Mouse (Mus musculus): ENCODE measurements around the gene Mitd1. TPM values are rescaled to one million over a fixed set of nuclear protein-coding genes. Genes with fewer than 3 reads are reported as not detected.
A peak's percentile ranks its signal among the peaks of the same experiment; 100 is the strongest.

Gene Mitd1
- polyA plus RNA-seq (2015; fragmentation: Nextera tagmentation; extraction: Ambion mirVana), result 23.7 and 28.3 TPM in 2 replicates

- no peaks in the 10 kb centered on the region for H3K9me3 ChIP-seq
- under 1% methylated on average over 41 of the region's 41 CpGs for WGBS
- H3K36me3 ChIP-seq, result peaks cover 16% of the 10 kb centered on the region
- H3K4me2 ChIP-seq, result peak within 1 kb of the TSS; percentile 64
- H3K4me3 ChIP-seq, result peak within 1 kb of the TSS; percentile 66
- no peaks in the 10 kb centered on the region for H3K27me3 ChIP-seq
- H3K4me1 ChIP-seq, result peaks cover 18% of the 10 kb centered on the region
- peak within 1 kb of the TSS; percentile 66 for H3K9ac ChIP-seq
- ATAC-seq (ENCODE audit: borderline replicate concordance, extremely low read depth, low FRiP score, low TSS enrichment), result peak; percentile 90
- H3K27ac ChIP-seq, result peak within 1 kb of the TSS; percentile 80
These were observed at the start of gene Mitd1, which contains the start of gene Mrpl30 for GRCm38 (mm10) chr1:37890025-37890652. Gene Mitd1, minus strand, starts transcription at chr1:37890411. Gene Mrpl30, plus strand, starts transcription at chr1:37890477.

GRCm38 (mm10) chr1:37931806-37932205 is 41.6 kb upstream of the Mitd1 start:
- H3K36me3 ChIP-seq, result no peaks in the 10 kb centered on the region
- H3K9me3 ChIP-seq, result no peaks in the 10 kb centered on the region
- ATAC-seq (ENCODE audit: borderline replicate concordance, extremely low read depth, low FRiP score, low TSS enrichment), result peak; percentile 55
- 7% methylated on average over 3 of the region's 3 CpGs for WGBS
- no peak overlapping the region for H3K4me3 ChIP-seq
- no peaks in the 10 kb centered on the region for H3K4me1 ChIP-seq
- H3K4me2 ChIP-seq, result no peak overlapping the region
- H3K27me3 ChIP-seq, result no peaks in the 10 kb centered on the region
- no peak overlapping the region for H3K9ac ChIP-seq
- H3K27ac ChIP-seq, result no peak overlapping the region

- no peaks in the 10 kb centered on the region for H3K36me3 ChIP-seq
- no peak overlapping the region for H3K4me3 ChIP-seq
- no peak overlapping the region for H3K27ac ChIP-seq
- WGBS, result 67% methylated on average over 8 of the region's 8 CpGs
- no peak overlapping the region for H3K4me2 ChIP-seq
- no peaks in the 10 kb centered on the region for H3K9me3 ChIP-seq
- H3K27me3 ChIP-seq, result no peaks in the 10 kb centered on the region
- no peak for ATAC-seq (ENCODE audit: borderline replicate concordance, extremely low read depth, low FRiP score, low TSS enrichment)
- H3K9ac ChIP-seq, result no peak overlapping the region
- H3K4me1 ChIP-seq, result no peaks in the 10 kb centered on the region
These were observed 35.8 kb upstream of the Mitd1 start for GRCm38 (mm10) chr1:37925971-37926370.

DNA sequence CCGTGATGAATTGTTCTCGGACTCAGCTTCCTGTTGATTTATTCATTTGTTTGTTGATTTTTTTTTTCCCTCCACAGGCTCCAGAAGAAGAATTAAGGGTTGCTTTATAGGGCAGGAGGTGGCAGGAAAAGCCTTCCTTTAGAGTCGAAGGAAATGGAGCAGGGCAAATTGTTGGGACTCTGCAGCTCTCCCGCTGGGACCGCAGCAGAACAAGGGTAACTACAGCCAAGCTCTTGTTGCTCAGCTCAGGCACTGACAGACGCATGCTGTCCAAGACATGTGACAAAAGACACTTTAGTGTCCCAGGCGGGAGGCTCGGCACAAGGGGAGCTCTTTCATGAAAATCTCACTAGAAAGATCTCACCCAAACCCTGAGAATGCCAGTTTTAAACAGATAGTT is 32.3 kb upstream of the Mitd1 start:
- no peak overlapping the region for H3K4me3 ChIP-seq
- no peaks in the 10 kb centered on the region for H3K9me3 ChIP-seq
- H3K36me3 ChIP-seq, result no peaks in the 10 kb centered on the region
- ATAC-seq (ENCODE audit: borderline replicate concordance, extremely low read depth, low FRiP score, low TSS enrichment), result no peak
- H3K27me3 ChIP-seq, result no peaks in the 10 kb centered on the region
- no peak overlapping the region for H3K4me2 ChIP-seq
- no peaks in the 10 kb centered on the region for H3K4me1 ChIP-seq
- H3K9ac ChIP-seq, result no peak overlapping the region
- H3K27ac ChIP-seq, result no peak overlapping the region
- 44% methylated on average over 8 of the region's 8 CpGs for WGBS

- WGBS, result 59% methylated on average over 6 of the region's 6 CpGs
- no peaks in the 10 kb centered on the region for H3K4me1 ChIP-seq
These were observed 27.9 kb upstream of the Mitd1 start for GRCm38 (mm10) chr1:37918096-37918495.

DNA sequence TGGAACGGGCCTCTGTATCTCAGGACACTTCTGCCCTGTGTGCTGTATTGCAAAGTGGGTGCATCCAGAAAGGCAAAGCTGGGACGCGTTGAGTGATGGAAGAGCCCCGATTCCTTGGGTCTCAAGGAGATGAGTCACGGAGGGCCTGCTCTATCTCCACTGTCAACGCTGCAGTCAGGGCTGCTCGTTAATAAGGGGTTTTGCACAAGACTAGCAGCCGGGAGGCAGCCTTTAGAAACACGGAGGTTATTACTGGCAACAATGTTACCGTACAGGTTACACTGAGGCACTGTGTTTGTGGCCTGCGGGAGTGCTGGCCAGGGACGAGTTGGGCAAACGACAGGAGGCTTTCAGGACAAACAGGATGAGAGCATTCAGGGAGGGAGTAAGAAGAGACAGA is 27.5 kb upstream of the Mitd1 start:
- H3K36me3 ChIP-seq, result no peaks in the 10 kb centered on the region
- no peak overlapping the region for H3K27ac ChIP-seq
- H3K4me3 ChIP-seq, result no peak overlapping the region
- no peak overlapping the region for H3K4me2 ChIP-seq
- no peaks in the 10 kb centered on the region for H3K4me1 ChIP-seq
- 63% methylated on average over 13 of the region's 13 CpGs for WGBS
- ATAC-seq (ENCODE audit: borderline replicate concordance, extremely low read depth, low FRiP score, low TSS enrichment), result no peak
- no peaks in the 10 kb centered on the region for H3K9me3 ChIP-seq
- no peak overlapping the region for H3K9ac ChIP-seq
- no peaks in the 10 kb centered on the region for H3K27me3 ChIP-seq

More at GRCm38 (mm10) chr1:37918096-37918495, 27.9 kb upstream of the Mitd1 start:
- no peak for ATAC-seq (ENCODE audit: borderline replicate concordance, extremely low read depth, low FRiP score, low TSS enrichment)
- H3K4me2 ChIP-seq, result no peak overlapping the region
- H3K36me3 ChIP-seq, result no peaks in the 10 kb centered on the region
- H3K27me3 ChIP-seq, result no peaks in the 10 kb centered on the region
- no peaks in the 10 kb centered on the region for H3K9me3 ChIP-seq
- no peak overlapping the region for H3K4me3 ChIP-seq
- no peak overlapping the region for H3K9ac ChIP-seq
- H3K27ac ChIP-seq, result no peak overlapping the region

- no peak within 1 kb of the TSS for H3K27ac ChIP-seq
- no peaks in the 10 kb centered on the region for H3K27me3 ChIP-seq
- ATAC-seq (ENCODE audit: borderline replicate concordance, extremely low read depth, low FRiP score, low TSS enrichment), result no peak
- H3K4me1 ChIP-seq, result no peaks in the 10 kb centered on the region
- WGBS, result 74% methylated on average over 5 of the region's 5 CpGs
- H3K9me3 ChIP-seq, result no peaks in the 10 kb centered on the region
- H3K36me3 ChIP-seq, result no peaks in the 10 kb centered on the region
- no peak within 1 kb of the TSS for H3K4me2 ChIP-seq
- H3K4me3 ChIP-seq, result no peak within 1 kb of the TSS
- no peak within 1 kb of the TSS for H3K9ac ChIP-seq
These were observed 26.2 kb upstream of the Mitd1 start, which contains the start of gene Lyg2 for GRCm38 (mm10) chr1:37916393-37916792. Gene Lyg2, minus strand, starts transcription at chr1:37916493.

- Histone ChIP-seq H3K4me3 (no peak overlapping the region), H3K9ac (no peak overlapping the region), H3K4me2 (no peak overlapping the region), H3K4me1 (no peaks in the 10 kb centered on the region), H3K27ac (no peak overlapping the region), H3K27me3 (0 out of 2 replicates have a peak, but pooled peaks cover 3% of the 10 kb centered on the region), H3K36me3 (no peaks in the 10 kb centered on the region), H3K9me3 (no peaks in the 10 kb centered on the region)
- ATAC-seq (ENCODE audit: borderline replicate concordance, extremely low read depth, low FRiP score, low TSS enrichment), result no peak
- WGBS, result 76% methylated on average over 2 of the region's 2 CpGs
These were observed 22.5 kb upstream of the Mitd1 start for GRCm38 (mm10) chr1:37912751-37913150.

- Histone ChIP-seq H3K36me3 (peaks cover 12% of the 10 kb centered on the region), H3K27ac (no peak overlapping the region), H3K9me3 (no peaks in the 10 kb centered on the region), H3K4me1 (no peaks in the 10 kb centered on the region), H3K4me2 (no peak overlapping the region), H3K9ac (no peak overlapping the region), H3K4me3 (no peak overlapping the region), H3K27me3 (no peaks in the 10 kb centered on the region)
- ATAC-seq (ENCODE audit: borderline replicate concordance, extremely low read depth, low FRiP score, low TSS enrichment), result no peak
- 29% methylated on average over 6 of the region's 6 CpGs for WGBS
These were observed 13.0 kb upstream of the Mitd1 start for GRCm38 (mm10) chr1:37903178-37903577.

- WGBS, result 47% methylated on average over 6 of the region's 6 CpGs
- no peaks in the 10 kb centered on the region for H3K9me3 ChIP-seq
- H3K4me3 ChIP-seq, result no peak overlapping the region
- no peak overlapping the region for H3K9ac ChIP-seq
- H3K27me3 ChIP-seq, result no peaks in the 10 kb centered on the region
- no peak for ATAC-seq (ENCODE audit: borderline replicate concordance, extremely low read depth, low FRiP score, low TSS enrichment)
- H3K36me3 ChIP-seq, result peaks cover 34% of the 10 kb centered on the region
- H3K4me1 ChIP-seq, result no peaks in the 10 kb centered on the region
- no peak overlapping the region for H3K27ac ChIP-seq
- H3K4me2 ChIP-seq, result no peak overlapping the region
These were observed 10.1 kb upstream of the Mitd1 start for GRCm38 (mm10) chr1:37900288-37900687.

DNA sequence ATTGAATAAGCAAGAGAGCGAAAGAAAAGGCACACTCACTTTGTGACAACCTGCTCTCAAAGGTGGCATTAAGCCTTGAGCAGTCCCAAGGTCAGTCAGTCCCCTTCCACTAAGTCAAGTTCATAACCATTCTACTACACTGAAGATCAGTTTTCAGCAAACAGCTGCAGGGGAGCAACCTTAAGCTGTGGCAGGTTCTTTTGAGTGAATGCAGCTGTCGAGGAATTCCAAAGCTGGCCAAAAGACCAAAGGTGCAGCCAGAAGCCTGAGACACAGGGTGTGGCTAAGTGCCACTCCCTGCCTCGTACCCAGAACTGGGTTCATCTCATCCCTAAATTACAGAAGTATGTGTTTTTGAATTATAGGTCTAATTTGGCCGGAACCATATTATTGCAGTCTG is 9.6 kb upstream of the Mitd1 start:
- no peak overlapping the region for H3K4me2 ChIP-seq
- H3K4me3 ChIP-seq, result no peak overlapping the region
- H3K27ac ChIP-seq, result no peak overlapping the region
- no peaks in the 10 kb centered on the region for H3K4me1 ChIP-seq
- no peaks in the 10 kb centered on the region for H3K27me3 ChIP-seq
- ATAC-seq (ENCODE audit: borderline replicate concordance, extremely low read depth, low FRiP score, low TSS enrichment), result no peak
- peaks cover 39% of the 10 kb centered on the region for H3K36me3 ChIP-seq
- WGBS, result 77% methylated on average over 4 of the region's 4 CpGs
- H3K9ac ChIP-seq, result no peak overlapping the region
- no peaks in the 10 kb centered on the region for H3K9me3 ChIP-seq

GRCm38 (mm10) chr1:37894606-37895005 is 4.4 kb upstream of the Mitd1 start:
- H3K4me1 ChIP-seq, result peaks cover 11% of the 10 kb centered on the region
- H3K27ac ChIP-seq, result no peak overlapping the region
- no peak overlapping the region for H3K4me2 ChIP-seq
- no peaks in the 10 kb centered on the region for H3K27me3 ChIP-seq
- no peak for ATAC-seq (ENCODE audit: borderline replicate concordance, extremely low read depth, low FRiP score, low TSS enrichment)
- H3K9me3 ChIP-seq, result no peaks in the 10 kb centered on the region
- H3K36me3 ChIP-seq, result peaks cover 50% of the 10 kb centered on the region
- H3K9ac ChIP-seq, result no peak overlapping the region
- no peak overlapping the region for H3K4me3 ChIP-seq
